Mouse (Mus musculus): ENCODE results near the gene Olfr1122.
"Not testable (repeated sequence)": the region's sequence is repeated elsewhere in the genome, so short reads cannot be mapped to it uniquely, and the experiment has no call there.

The Olfr1122 gene

GRCm38 (mm10) chr2:87385549-87385948, at the start of gene Olfr1122:
Olfr1122 (plus strand) TSS chr2:87385849.
- DNase-seq (ENCODE audit: inconsistent ontology term) = no peak

GRCm38 (mm10) chr2:87354515-87354914, 31.1 kb upstream of the Olfr1122 start, which contains the start of gene Olfr1120:
Olfr1120 (plus strand) TSS chr2:87354815.
- no peak for DNase-seq (ENCODE audit: inconsistent ontology term)

DNA sequence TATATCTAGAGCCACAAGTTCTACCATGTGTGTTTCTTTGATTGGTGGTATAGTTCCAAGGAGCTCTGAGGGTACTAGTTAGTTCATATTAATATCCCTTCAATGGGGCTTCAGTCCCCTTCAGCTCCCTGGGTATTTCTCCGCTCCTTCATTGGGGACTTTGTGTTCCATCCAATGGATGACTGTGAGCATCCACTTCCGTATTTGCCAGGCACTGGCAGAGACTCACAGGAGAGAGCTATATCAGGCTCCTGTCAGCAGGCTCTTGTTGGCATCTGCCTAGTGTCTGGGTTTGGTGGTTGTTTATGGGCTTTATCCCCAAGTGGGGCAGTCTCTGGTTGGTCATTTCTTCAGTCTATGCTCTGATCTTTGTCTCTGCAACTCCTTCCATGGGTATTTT, 25.5 kb upstream of the Olfr1122 start:
- not testable (repeated sequence) for DNase-seq (ENCODE audit: inconsistent ontology term)

DNA sequence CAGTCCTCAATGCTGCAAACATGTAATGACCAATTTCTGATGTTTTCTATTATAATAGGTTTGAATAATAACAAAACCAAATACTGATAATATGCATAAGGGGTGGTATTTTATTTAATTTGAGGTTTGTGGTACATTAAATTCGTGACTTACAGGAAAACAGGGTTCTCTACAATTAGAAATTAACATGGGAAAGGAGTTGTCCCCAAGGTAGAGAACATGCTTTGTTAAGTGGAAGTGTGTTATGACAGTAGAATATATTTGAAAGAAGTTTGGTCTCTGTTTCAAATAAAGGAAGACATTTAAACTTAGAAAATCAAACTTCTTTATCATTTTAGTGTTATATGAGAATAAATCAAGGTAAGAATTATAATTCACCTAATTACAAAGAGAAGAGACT, 16.1 kb upstream of the Olfr1122 start, which contains the start of gene Olfr1121:
Gene Olfr1121, plus strand, starts transcription at position 301 of the 400 bp plus-strand sequence.
- DNase-seq (ENCODE audit: inconsistent ontology term) = no peak

DNA sequence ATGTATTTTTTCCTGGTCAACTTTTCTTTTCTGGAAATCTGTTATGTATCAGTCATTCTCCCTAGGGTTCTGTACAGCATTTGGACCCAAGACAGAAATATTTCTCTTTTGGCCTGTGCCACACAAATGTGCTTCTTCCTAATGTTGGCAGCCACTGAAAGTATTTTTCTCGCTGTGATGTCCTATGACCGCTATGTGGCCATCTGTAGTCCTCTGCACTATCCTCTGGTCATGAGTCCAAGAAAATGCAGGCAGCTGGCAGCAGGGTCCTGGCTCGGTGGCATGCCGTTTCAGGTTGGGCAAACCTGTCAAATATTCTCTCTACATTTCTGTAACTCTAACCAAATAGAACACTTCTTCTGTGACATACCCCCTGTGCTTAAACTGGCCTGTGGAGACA, 13.9 kb upstream of the Olfr1122 start:
- DNase-seq (ENCODE audit: inconsistent ontology term) = no peak

GRCm38 (mm10) chr2:87383935-87384334, 1.7 kb upstream of the Olfr1122 start:
- no peak for DNase-seq (ENCODE audit: inconsistent ontology term)

DNA sequence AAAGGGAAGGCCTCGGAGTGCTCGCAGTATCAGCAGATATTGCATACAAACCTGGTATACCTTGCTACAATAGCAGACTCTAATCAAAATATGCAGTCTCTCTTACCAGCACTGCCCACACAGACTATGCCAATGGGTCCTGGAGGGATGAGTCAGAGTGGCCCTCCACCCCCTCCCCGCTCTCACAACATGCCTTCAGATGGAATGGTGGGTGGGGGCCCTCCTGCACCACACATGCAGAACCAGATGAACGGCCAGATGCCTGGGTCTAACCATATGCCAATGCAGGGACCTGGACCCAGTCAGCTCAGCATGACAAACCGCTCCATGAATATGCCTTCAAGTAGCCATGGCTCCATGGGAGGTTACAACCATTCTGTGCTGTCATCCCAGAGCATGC, 8.0 kb downstream of the Olfr1122 start:
- DNase-seq (ENCODE audit: inconsistent ontology term) = not testable (repeated sequence)

DNA sequence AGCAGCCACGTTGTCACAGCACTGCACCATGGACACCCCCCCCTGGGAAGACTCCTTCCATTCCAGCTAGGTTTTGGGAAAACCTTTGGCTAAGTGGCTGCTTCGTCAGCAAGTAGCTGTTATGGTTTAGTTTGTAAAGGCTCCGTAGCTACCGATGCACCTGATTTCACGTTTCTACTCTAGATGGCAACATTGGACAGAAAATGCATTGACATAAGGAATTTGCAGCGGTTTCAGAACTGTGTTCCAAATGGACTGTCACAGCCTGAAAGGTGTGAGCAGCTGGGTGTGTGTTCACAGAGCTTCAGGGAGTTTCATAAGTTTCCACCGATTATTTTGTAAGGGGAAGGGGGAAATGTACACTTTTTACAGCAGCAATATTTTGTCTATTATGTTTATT, 9.0 kb downstream of the Olfr1122 start:
- DNase-seq (ENCODE audit: inconsistent ontology term) = not testable (repeated sequence)

- no peak for DNase-seq (ENCODE audit: inconsistent ontology term)
These were observed 30.7 kb downstream of the Olfr1122 start, which contains the start of gene Olfr1123 for GRCm38 (mm10) chr2:87416335-87416734. Olfr1123 (plus strand) TSS chr2:87416635.

DNA sequence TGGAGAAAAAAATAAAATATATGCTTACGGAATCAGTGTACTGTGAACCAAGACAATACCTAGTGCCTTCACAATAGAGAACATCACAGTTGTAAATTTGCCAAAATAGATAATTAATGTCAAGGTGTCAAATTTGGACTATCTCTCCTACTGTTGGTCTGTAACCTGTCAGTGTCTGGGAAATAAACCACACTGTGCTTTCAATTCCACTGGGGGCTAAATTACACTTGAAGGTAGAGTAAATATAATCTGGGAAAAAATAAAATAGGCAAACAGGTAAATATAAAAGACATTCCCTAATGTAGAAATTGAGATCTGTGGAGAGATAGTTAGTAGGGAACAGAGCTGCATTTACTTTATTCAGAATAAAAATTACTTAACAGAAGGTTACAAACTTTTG, 44.3 kb downstream of the Olfr1122 start, which contains the start of gene Olfr1124:
Gene Olfr1124, plus strand, starts transcription at position 301 of the 400 bp plus-strand sequence.
- no peak for DNase-seq (ENCODE audit: inconsistent ontology term)

- DNase-seq (ENCODE audit: inconsistent ontology term) = no peak
These were observed 52.1 kb downstream of the Olfr1122 start for GRCm38 (mm10) chr2:87437731-87438130.

All from Muller cell, postnatal 12 days (primary cell).